Mouse (Mus musculus): ENCODE data around the gene Fam98b.

- TF ChIP-seq POLR2A (IDR thresholded peaks at IDR 0.05; ENCODE audit: control insufficient read depth, low read depth, low read length) (no peak), CTCF (IDR thresholded peaks at IDR 0.05; ENCODE audit: control insufficient read depth, insufficient read depth, insufficient replicate concordance, low read depth, low read length) (no peak)
These were observed 46.2 kb upstream of the Fam98b start for GRCm38 (mm10) chr2:117203350-117203749.
